Mouse (Mus musculus) neural tube, embryonic 13.5 days (tissue): ENCODE measurements at regions not wholly inside any gene's neighbourhood (a gene's known extent, or its start where the extent isn't known, plus 50 kb on each side); places are given as distances from the start of the nearest gene placed in this dataset.

Experiments used
- ATAC-seq: fragments of 200-750 bp; cut with Nextera tagmentation; 2 replicates; pipeline ENCODE4 v1.8.0; 2017; ENCODE audit warnings: low read depth, mild to moderate bottlenecking, moderate TSS enrichment, moderate library complexity
- H3K27ac ChIP-seq: fragments of 300-500 bp; sonication (generic); replicated peaks from 2 replicates; pipeline ENCODE4 v1.5.1; 2015; ENCODE audit warnings: moderate library complexity, mild to moderate bottlenecking, inconsistent platforms
- H3K27me3 ChIP-seq: fragments of 300-500 bp; sonication (generic); 2 replicates; pipeline ENCODE4 v1.6.1; 2015; ENCODE audit warnings: mild to moderate bottlenecking, inconsistent platforms
- H3K36me3 ChIP-seq: fragments of 300-500 bp; sonication (generic); 2 replicates; pipeline ENCODE4 v1.6.1; 2015; ENCODE audit warnings: mild to moderate bottlenecking, inconsistent platforms
- H3K4me1 ChIP-seq: fragments of 300-500 bp; sonication (generic); replicated peaks from 2 replicates; pipeline ENCODE4 v1.6.1; 2015; ENCODE audit warnings: inconsistent platforms
- H3K4me2 ChIP-seq: fragments of 300-500 bp; sonication (generic); 2 replicates; pipeline ENCODE4 v1.6.1; 2015; ENCODE audit warnings: inconsistent platforms, mild to moderate bottlenecking, moderate library complexity
- H3K4me3 ChIP-seq: fragments of 300-500 bp; sonication (generic); 2 replicates; pipeline ENCODE4 v1.5.1; 2015; ENCODE audit warnings: mild to moderate bottlenecking, inconsistent platforms
- H3K9ac ChIP-seq: fragments of 300-500 bp; sonication (generic); 2 replicates; pipeline ENCODE4 v1.6.1; 2015; ENCODE audit warnings: moderate library complexity, mild to moderate bottlenecking, inconsistent platforms
- H3K9me3 ChIP-seq: fragments of 300-500 bp; sonication (generic); 2 replicates; pipeline ENCODE4 v1.6.1; 2016; ENCODE audit warnings: inconsistent platforms
- WGBS: fragments of 180-500 bp; shearing (Covaris S2); methylation state at CpG from one replicate; pipeline ENCODE4 v1.1.7; 2015; 5-methylcytosine and 5-hydroxymethylcytosine counted together

DNA sequence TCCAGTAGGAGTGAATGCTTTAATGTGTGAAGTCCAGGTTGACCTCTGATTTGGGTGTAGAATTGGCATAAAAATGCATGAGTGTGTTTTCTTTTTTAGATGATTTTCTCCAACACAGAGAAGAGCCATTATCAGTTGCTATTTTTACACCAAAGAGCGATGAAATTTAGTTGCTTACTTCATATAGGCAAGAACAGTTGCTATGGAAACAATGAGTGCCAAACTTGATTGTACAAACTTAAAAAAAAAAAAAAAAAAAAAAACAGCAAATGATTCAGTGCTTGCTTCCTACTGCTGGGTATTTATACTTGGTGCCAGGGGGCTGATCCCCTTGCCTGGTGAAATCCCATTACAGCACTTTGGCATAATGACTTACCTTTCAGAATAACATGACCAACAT, 268.0 kb downstream of the Sec23a start:
- Histone ChIP-seq H3K36me3 (no peaks in the 10 kb centered on the region), H3K9me3 (no peaks in the 10 kb centered on the region), H3K9ac (no peak overlapping the region), H3K4me3 (no peak overlapping the region), H3K27ac (no peak overlapping the region), H3K4me1 (no peaks in the 10 kb centered on the region), H3K27me3 (no peaks in the 10 kb centered on the region), H3K4me2 (no peak overlapping the region)
- no peak for ATAC-seq
- 80% methylated on average over 1 of the region's 1 CpGs for WGBS

DNA sequence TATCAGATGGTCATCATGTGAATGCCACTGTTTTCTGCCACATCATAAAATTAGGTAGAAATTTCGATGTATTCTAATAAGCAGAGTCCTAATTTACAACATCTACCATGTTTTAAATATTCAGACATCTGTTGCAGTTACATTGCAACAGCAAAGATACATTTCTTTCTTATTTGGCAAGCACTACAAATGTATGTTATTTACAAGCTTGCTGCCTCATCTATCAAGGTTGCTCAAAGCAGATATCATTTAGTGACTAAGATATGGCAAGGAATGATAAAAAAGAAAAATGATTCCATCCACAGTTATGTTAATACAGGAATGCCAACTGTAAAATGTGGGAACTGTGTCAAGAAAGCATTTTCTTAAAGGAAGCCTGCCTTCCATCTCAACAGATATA, 283.7 kb downstream of the Sec23a start:
- Histone ChIP-seq H3K4me3 (no peak overlapping the region), H3K9me3 (no peaks in the 10 kb centered on the region), H3K27me3 (no peaks in the 10 kb centered on the region), H3K36me3 (no peaks in the 10 kb centered on the region), H3K9ac (no peak overlapping the region), H3K4me1 (no peaks in the 10 kb centered on the region), H3K27ac (no peak overlapping the region), H3K4me2 (no peak overlapping the region)
- no peak for ATAC-seq
- 72% methylated on average over 1 of the region's 1 CpGs for WGBS

DNA sequence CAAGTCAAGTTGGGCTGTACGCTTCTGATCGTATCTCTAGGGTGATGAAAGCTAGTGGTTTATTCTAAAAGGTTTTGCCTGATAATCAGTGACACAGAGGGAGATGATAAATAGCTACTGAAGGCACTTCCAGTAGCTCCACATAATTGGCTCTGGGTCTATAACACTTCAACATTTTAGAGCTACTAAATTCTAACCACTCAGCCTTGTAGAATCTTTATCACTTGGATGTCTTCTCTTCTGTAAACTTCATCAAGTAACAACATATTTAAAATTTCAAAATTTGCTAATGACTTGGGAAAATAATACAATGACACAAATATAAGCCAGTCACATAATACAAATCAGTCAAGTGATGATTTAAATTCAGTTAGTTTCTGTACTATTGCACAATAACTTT, 284.3 kb downstream of the Sec23a start:
- Histone ChIP-seq H3K27ac (no peak overlapping the region), H3K4me1 (no peaks in the 10 kb centered on the region), H3K4me3 (no peak overlapping the region), H3K9ac (no peak overlapping the region), H3K9me3 (no peaks in the 10 kb centered on the region), H3K36me3 (no peaks in the 10 kb centered on the region), H3K4me2 (no peak overlapping the region), H3K27me3 (no peaks in the 10 kb centered on the region)
- WGBS = 85% methylated on average over 2 of the region's 2 CpGs
- no peak for ATAC-seq

DNA sequence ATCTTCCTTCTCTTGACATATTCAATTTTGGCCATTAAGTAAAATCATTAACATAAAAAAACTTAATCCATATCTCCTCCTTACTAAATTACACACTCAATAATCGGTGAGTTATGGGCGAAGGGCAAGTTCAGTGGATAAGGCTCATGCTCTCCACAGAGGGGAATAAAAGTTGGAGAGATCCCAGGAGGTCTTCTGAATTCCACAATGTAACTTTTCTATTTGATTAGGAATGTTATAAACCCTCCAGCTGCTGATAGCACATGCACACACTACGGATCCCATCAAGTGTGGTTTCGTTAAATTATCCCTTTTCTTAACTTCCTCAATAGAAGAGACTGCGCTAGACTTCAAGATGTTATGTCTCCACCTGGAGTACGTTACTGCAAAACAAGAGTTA, 293.9 kb downstream of the Sec23a start:
- Histone ChIP-seq H3K27me3 (no peaks in the 10 kb centered on the region), H3K27ac (no peak overlapping the region), H3K4me1 (no peaks in the 10 kb centered on the region), H3K4me3 (no peak overlapping the region), H3K4me2 (no peak overlapping the region), H3K36me3 (no peaks in the 10 kb centered on the region), H3K9ac (no peak overlapping the region), H3K9me3 (no peaks in the 10 kb centered on the region)
- WGBS = 87% methylated on average over 6 of the region's 6 CpGs
- ATAC-seq = no peak

DNA sequence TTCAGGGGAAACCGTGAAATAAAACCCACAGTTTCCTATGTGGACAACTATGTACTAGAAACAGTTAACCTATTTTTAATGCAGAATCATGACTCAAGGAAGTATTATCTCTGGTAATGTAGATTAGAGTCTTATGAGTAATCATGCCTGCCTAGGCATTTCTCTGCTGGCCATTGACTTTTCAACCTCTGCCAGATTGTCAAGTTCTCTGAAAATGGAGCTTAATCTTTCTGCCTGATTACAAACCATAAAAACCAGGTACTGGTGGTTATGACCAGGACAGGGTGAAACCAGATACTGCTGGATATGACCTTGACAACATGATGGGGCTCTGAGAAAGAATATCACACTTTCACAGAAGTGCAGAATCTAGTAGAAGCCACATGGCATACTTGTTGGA, 297.6 kb downstream of the Sec23a start:
- no peaks in the 10 kb centered on the region for H3K27me3 ChIP-seq
- no peaks in the 10 kb centered on the region for H3K9me3 ChIP-seq
- no peaks in the 10 kb centered on the region for H3K36me3 ChIP-seq
- no peak overlapping the region for H3K4me2 ChIP-seq
- no peak overlapping the region for H3K27ac ChIP-seq
- H3K9ac ChIP-seq = no peak overlapping the region
- ATAC-seq = no peak
- 96% methylated on average over 1 of the region's 1 CpGs for WGBS
- H3K4me3 ChIP-seq = no peak overlapping the region
- H3K4me1 ChIP-seq = no peaks in the 10 kb centered on the region

DNA sequence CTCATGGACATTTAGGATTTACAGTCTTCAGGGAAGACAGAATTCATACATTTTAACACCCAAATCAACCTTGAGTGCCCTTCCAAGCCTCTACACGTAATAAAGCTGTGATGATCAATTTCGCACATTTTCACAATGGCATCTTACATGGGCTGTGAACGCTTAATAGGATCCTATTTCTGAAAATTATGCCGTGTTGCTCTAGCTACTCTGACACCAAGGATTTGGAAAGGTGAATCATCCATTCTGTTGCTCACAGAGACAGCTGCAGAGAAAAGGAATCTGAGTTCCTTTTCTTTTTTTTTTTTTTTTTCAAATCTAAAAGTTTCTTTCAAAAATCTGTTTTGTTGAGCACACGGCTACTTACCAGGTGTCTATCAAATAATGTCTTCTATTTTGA, 316.1 kb downstream of the Sec23a start:
- H3K27ac ChIP-seq = no peak overlapping the region
- no peaks in the 10 kb centered on the region for H3K9me3 ChIP-seq
- no peaks in the 10 kb centered on the region for H3K36me3 ChIP-seq
- no peak overlapping the region for H3K4me3 ChIP-seq
- no peak for ATAC-seq
- H3K27me3 ChIP-seq = no peaks in the 10 kb centered on the region
- H3K4me2 ChIP-seq = no peak overlapping the region
- H3K4me1 ChIP-seq = no peaks in the 10 kb centered on the region
- WGBS = 86% methylated on average over 5 of the region's 5 CpGs
- no peak overlapping the region for H3K9ac ChIP-seq

DNA sequence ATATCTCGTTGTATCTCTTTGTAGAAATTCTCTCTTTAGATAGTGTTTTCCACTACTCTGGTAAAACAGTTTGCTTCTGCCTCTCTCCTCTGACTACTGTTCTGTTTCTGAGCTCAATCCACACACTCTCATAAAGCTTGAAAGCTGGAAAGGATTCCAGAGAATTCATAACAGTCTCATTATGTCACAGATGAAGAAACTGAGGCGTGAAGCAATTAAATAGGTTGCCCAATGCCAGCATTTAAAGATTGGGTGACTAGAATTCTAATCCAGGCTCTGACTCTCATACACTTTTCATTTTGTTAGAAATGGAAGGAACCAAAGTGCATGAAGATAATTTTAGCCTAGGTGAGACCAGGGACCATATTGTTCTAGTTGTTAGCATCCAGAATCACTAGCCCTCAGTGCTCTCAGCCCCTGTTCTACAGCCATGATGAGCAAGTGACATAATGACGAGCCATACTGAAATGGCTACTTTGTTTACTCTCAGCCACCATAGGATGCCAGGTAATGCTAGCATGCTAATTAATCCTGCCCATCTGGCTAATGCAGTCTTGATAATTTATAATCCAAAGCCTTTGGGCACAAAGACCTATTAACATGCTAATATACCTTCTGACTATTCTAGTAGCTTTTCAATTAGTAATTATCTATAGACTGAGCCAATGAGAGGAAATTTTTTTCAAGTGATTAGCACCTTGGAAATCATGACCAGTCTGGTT, 341.7 kb downstream of the Sec23a start:
- WGBS = 59% methylated on average over 3 of the region's 3 CpGs
- H3K4me1 ChIP-seq = no peaks in the 10 kb centered on the region
- H3K9ac ChIP-seq = no peak overlapping the region
- H3K4me3 ChIP-seq = no peak overlapping the region
- H3K4me2 ChIP-seq = no peak overlapping the region
- no peaks in the 10 kb centered on the region for H3K27me3 ChIP-seq
- no peaks in the 10 kb centered on the region for H3K36me3 ChIP-seq
- ATAC-seq = peak; percentile 90
- H3K9me3 ChIP-seq = no peaks in the 10 kb centered on the region
- peak overlapping the region; percentile 46; the same call in 1 of the 2 replicates for H3K27ac ChIP-seq

DNA sequence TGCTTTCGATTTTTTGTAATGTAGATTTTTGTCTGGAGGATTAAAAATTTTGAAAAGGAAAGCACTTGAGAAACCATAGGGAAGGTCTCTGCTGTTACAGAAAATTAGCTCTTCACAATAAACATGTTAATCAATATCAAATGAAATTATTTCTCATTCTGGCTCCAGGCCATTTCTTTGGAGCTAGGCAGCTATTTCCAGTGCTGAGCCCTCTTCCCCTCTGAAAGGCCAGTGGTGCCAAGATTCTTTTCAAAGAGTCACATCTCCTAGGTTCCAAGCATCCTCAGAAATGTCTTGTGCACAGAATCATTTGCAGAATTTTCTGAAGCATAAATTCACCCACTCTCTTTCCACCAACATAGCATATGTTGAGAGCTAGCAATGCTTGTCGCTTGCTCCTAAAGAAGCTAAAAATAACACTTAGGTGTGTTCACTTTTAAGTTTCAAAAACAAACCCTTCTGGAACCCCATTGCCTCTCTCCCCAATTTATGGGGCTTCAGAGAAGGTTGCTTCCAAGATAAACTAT, 357.2 kb downstream of the Sec23a start:
- H3K9me3 ChIP-seq = no peaks in the 10 kb centered on the region
- no peak overlapping the region for H3K4me3 ChIP-seq
- no peak overlapping the region for H3K27ac ChIP-seq
- WGBS = 92% methylated on average over 2 of the region's 2 CpGs
- no peaks in the 10 kb centered on the region for H3K4me1 ChIP-seq
- no peaks in the 10 kb centered on the region for H3K27me3 ChIP-seq
- no peaks in the 10 kb centered on the region for H3K36me3 ChIP-seq
- H3K9ac ChIP-seq = no peak overlapping the region
- no peak for ATAC-seq
- no peak overlapping the region for H3K4me2 ChIP-seq

DNA sequence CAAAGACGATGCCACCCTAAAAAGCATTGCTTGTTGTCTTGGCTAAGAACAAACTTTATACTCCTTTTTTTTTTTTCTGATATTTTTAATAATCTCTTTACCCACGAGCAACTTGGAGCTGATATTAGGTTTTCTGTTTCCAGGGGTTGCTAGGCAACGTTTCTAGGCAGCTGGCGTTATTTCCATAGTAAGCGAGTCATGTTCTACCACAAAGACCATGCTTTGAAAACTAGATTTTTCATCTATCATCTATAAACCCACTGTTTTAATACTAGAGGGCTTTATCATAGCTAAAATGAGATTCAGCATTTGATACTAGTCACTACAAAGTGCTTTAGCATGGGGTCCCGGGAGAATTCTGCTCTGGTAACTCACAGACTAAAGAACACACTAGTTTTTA, 358.1 kb downstream of the Sec23a start:
- no peak overlapping the region for H3K4me3 ChIP-seq
- H3K4me1 ChIP-seq = no peaks in the 10 kb centered on the region
- H3K27ac ChIP-seq = no peak overlapping the region
- no peaks in the 10 kb centered on the region for H3K9me3 ChIP-seq
- WGBS = 82% methylated on average over 6 of the region's 6 CpGs
- no peaks in the 10 kb centered on the region for H3K27me3 ChIP-seq
- no peak overlapping the region for H3K4me2 ChIP-seq
- no peak for ATAC-seq
- H3K9ac ChIP-seq = no peak overlapping the region
- H3K36me3 ChIP-seq = no peaks in the 10 kb centered on the region

DNA sequence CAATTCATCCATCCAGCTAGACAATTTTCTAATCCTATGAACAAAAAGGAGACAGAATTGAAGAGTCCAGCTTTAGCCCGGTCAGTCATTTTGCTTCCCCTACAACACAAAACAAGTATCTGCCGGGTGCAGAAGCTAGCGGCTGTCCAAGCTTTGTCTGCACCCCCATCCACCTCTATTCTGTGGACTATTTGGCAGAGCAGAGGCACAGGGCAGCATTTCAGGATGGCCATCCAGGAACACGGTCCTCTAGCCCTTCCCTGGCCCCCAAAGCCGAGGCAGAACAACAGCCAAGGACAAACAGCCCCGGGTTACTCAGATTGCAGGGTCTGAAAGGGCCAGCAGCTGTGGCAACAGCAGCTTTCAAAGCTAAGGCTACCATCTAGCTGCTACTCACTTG, 358.6 kb downstream of the Sec23a start:
- no peak for ATAC-seq
- no peaks in the 10 kb centered on the region for H3K36me3 ChIP-seq
- H3K27me3 ChIP-seq = no peaks in the 10 kb centered on the region
- no peaks in the 10 kb centered on the region for H3K4me1 ChIP-seq
- no peaks in the 10 kb centered on the region for H3K9me3 ChIP-seq
- no peak overlapping the region for H3K4me3 ChIP-seq
- H3K9ac ChIP-seq = no peak overlapping the region
- no peak overlapping the region for H3K4me2 ChIP-seq
- H3K27ac ChIP-seq = no peak overlapping the region
- WGBS = 63% methylated on average over 6 of the region's 6 CpGs

DNA sequence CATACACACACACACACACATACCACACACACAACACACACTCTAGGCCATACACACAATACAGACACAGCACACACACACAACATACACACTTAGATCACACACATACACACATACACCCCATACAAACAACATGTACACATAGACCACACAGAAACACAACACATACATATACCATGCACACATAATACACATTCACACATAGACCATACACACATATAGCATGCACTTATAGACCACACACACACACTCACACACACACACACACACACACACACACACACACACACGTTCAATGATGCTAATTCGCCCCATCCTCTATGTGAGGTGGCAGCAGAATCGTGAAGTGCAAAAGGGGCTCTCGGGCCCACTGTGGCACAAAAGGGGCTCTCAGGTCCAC, 359.1 kb downstream of the Sec23a start:
- H3K4me1 ChIP-seq = no peaks in the 10 kb centered on the region
- no peak overlapping the region for H3K27ac ChIP-seq
- WGBS = 94% methylated on average over 4 of the region's 4 CpGs
- H3K36me3 ChIP-seq = no peaks in the 10 kb centered on the region
- H3K9me3 ChIP-seq = no peaks in the 10 kb centered on the region
- H3K4me2 ChIP-seq = no peak overlapping the region
- H3K4me3 ChIP-seq = no peak overlapping the region
- no peak for ATAC-seq
- no peak overlapping the region for H3K9ac ChIP-seq
- H3K27me3 ChIP-seq = no peaks in the 10 kb centered on the region

DNA sequence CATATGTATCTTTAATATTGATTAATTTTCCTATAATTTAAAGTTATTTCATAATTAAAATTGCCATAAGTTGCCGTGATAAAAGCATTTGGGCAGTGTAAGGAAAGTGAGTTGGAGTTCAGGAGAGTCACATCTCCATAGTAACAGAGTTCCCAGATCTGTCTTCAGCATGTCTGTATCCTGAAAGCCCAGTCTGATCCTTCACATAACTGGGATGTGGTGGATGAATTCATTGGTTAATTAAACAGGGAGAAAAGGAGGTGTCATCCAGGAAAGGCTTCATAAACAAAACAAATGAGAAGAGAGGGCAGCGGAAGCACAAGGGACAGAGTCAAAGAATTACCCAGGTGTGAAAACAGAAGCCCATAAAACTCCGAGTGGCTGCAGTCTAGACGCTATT, 363.5 kb downstream of the Sec23a start:
- no peak overlapping the region for H3K4me2 ChIP-seq
- H3K4me1 ChIP-seq = no peaks in the 10 kb centered on the region
- H3K9ac ChIP-seq = no peak overlapping the region
- no peaks in the 10 kb centered on the region for H3K9me3 ChIP-seq
- 16% methylated on average over 4 of the region's 4 CpGs for WGBS
- no peaks in the 10 kb centered on the region for H3K27me3 ChIP-seq
- H3K4me3 ChIP-seq = no peak overlapping the region
- ATAC-seq = no peak
- H3K27ac ChIP-seq = no peak overlapping the region
- no peaks in the 10 kb centered on the region for H3K36me3 ChIP-seq

DNA sequence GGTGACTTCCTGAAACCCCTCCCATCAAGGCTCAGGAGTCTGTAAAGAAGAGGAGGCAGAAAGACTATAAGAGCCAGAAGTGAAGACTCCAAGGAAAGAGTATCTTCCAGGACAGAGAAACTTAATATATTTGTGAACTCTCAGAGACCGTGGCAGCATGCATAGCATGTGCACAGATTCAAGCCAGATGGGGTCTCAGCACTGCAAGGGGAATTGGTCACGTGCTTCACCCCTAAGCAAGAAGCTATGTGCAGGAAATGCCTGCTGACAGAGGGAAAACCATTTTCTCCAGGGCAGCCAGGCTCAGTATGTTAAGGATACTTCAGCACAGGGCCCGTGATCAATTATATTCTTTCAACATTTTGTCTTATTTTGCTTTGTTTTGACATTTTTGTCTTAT, 368.0 kb downstream of the Sec23a start:
- Histone ChIP-seq H3K4me2 (no peak overlapping the region), H3K4me3 (no peak overlapping the region), H3K9me3 (no peaks in the 10 kb centered on the region), H3K27me3 (no peaks in the 10 kb centered on the region), H3K4me1 (no peaks in the 10 kb centered on the region), H3K36me3 (no peaks in the 10 kb centered on the region), H3K27ac (no peak overlapping the region), H3K9ac (no peak overlapping the region)
- WGBS = 60% methylated on average over 3 of the region's 3 CpGs
- ATAC-seq = no peak
